8 mouse cellular contexts compared by ENCODE assay signal in the genomic region with DNA sequence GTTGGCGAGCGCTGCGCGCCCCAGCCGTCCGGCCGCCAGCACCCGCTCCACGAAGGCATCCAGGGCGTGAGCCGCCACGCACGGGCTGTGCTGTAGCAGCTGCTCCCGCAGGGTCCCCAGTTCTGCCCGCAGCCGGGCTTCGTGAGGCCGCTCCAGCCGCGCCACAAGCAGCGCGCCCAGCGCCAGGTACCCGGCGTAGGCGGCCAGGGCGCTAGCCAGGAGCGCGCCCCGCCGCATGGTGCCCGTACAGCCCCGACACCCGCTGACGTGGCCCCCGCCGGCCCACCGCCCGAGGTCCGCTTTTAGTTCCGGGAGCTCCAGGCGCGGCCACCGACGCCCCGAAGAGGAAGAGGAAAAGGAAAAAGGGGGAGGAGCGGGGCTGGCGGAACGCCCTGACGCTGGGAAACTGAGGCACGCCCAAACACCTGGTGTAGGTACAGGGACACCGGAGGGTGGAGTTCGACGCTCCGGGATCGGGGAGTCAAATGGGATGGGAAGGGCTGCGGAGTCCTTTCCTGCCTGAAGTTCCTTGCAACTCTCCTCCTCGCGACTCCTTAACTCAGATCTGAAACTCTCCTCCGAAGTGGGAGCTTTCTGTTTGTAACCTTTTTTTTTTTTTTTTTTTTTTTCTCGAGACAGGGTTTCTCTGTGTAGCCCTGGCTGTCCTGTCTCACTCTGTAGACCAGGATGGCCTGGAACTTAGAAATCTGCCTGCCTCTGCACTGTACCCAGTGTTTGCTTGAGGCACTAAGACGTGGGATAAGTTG. TPM values are rescaled to one million over a fixed set of nuclear protein-coding genes. Genes with fewer than 3 reads are reported as not detected.
A peak's percentile ranks its signal among the peaks of the same experiment; 100 is the strongest.
DNase-seq lines count a peak whose midpoint lies in the region; ATAC-seq and TF ChIP-seq lines count a peak whose summit lies in the region.

A gene (minus strand): TSS at position 269 of the 767 bp plus-strand sequence.

- H3K9ac ChIP-seq in embryonic facial prominence, embryonic 11.5 days (replicated peaks; ENCODE audit: low read length): peak within 1 kb of the TSS; percentile 69
- peak within 1 kb of the TSS; percentile 81 for H3K9ac ChIP-seq in heart, embryonic 12.5 days

- DNase-seq in testis, postnatal 14 days (ENCODE audit: low spot score): no peak
- DNase-seq in embryonic facial prominence, embryonic 11.5 days (ENCODE audit: low spot score): peak; percentile 29
- DNase-seq in kidney, postnatal 10 days: peak; percentile 72
- peak; percentile 71 for DNase-seq in lung, postnatal 25 days (ENCODE audit: low spot score)
- peak; percentile 42 for DNase-seq in splenic B cell, adult 2 months (ENCODE audit: low read depth, low spot score)
- DNase-seq in MN1 (ENCODE audit: low spot score): no peak

- no peaks in the 10 kb centered on the region for H3K9me3 ChIP-seq in embryonic facial prominence, embryonic 11.5 days (replicated peaks; ENCODE audit: control insufficient read depth, low read length)
- no peaks in the 10 kb centered on the region for H3K9me3 ChIP-seq in heart, embryonic 12.5 days (replicated peaks)

- 2% methylated on average over 43 of the region's 62 CpGs for WGBS in embryonic facial prominence, embryonic 11.5 days
- 2% methylated on average over 60 of the region's 62 CpGs for WGBS in heart, embryonic 12.5 days

- peak within 1 kb of the TSS; percentile 12 for H3K27ac ChIP-seq in testis, adult 2 months (ENCODE audit: control insufficient read depth, insufficient read depth, low read depth, low read length)
- H3K27ac ChIP-seq in embryonic facial prominence, embryonic 11.5 days (replicated peaks; ENCODE audit: low read depth, low read length): no peak within 1 kb of the TSS
- peak within 1 kb of the TSS; percentile 78 for H3K27ac ChIP-seq in heart, embryonic 12.5 days (ENCODE audit: poor library complexity, severe bottlenecking)

- TF ChIP-seq CTCF in testis, adult 2 months (IDR thresholded peaks at IDR 0.05; ENCODE audit: control insufficient read depth, insufficient read depth, insufficient replicate concordance, low read depth, low read length): no peak

- H3K36me3 ChIP-seq in testis, adult 2 months (ENCODE audit: control insufficient read depth, insufficient read depth, low read length): no peaks in the 10 kb centered on the region
- H3K36me3 ChIP-seq in embryonic facial prominence, embryonic 11.5 days (replicated peaks; ENCODE audit: control insufficient read depth, insufficient read depth, low read depth, low read length): no peaks in the 10 kb centered on the region
- no peaks in the 10 kb centered on the region for H3K36me3 ChIP-seq in heart, embryonic 12.5 days
- H3K36me3 ChIP-seq in splenic B cell, adult 2 months (ENCODE audit: control insufficient read depth, insufficient read depth, low read length, poor library complexity, severe bottlenecking): no peaks in the 10 kb centered on the region

- TF ChIP-seq POLR2A in testis, adult 2 months (IDR thresholded peaks at IDR 0.05; ENCODE audit: control insufficient read depth, low read depth, low read length): no peak

- peak within 1 kb of the TSS; percentile 59 for H3K4me3 ChIP-seq in testis, adult 2 months (ENCODE audit: control insufficient read depth, low read depth, low read length)
- H3K4me3 ChIP-seq in embryonic facial prominence, embryonic 11.5 days (ENCODE audit: low read depth, low read length): peak within 1 kb of the TSS; percentile 46
- peak within 1 kb of the TSS; percentile 64 for H3K4me3 ChIP-seq in heart, embryonic 12.5 days

- no peaks in the 10 kb centered on the region; the same call in 1 of the 2 replicates for H3K4me1 ChIP-seq in testis, adult 2 months (ENCODE audit: control insufficient read depth, insufficient read depth, low read length)
- peaks cover 4% of the 10 kb centered on the region for H3K4me1 ChIP-seq in embryonic facial prominence, embryonic 11.5 days (ENCODE audit: control insufficient read depth, insufficient read depth, low read length)
- H3K4me1 ChIP-seq in heart, embryonic 12.5 days (replicated peaks): peaks cover 22% of the 10 kb centered on the region

- ATAC-seq in embryonic facial prominence, embryonic 11.5 days (replicated peaks; ENCODE audit: insufficient number of reproducible peaks, low FRiP score, low TSS enrichment, low read depth): no peak
- ATAC-seq in heart, embryonic 12.5 days (ENCODE audit: insufficient number of reproducible peaks, low FRiP score): peak; percentile 48

- H3K27me3 ChIP-seq in testis, adult 2 months (ENCODE audit: control insufficient read depth, insufficient read depth, low read length): no peaks in the 10 kb centered on the region
- peaks cover 15% of the 10 kb centered on the region for H3K27me3 ChIP-seq in embryonic facial prominence, embryonic 11.5 days (ENCODE audit: control insufficient read depth, insufficient read depth, low read length)
- H3K27me3 ChIP-seq in heart, embryonic 12.5 days (replicated peaks): peaks cover 23% of the 10 kb centered on the region
- no peaks in the 10 kb centered on the region; the same call in 1 of the 2 replicates for H3K27me3 ChIP-seq in splenic B cell, adult 2 months (ENCODE audit: control insufficient read depth, insufficient read depth, low read length, poor library complexity, severe bottlenecking)

- peak within 1 kb of the TSS; percentile 92 for H3K4me2 ChIP-seq in embryonic facial prominence, embryonic 11.5 days (ENCODE audit: low read depth, low read length)
- peak within 1 kb of the TSS; percentile 86 for H3K4me2 ChIP-seq in heart, embryonic 12.5 days

RNA-seq across cellular contexts. Expression of the gene that starts here (rescaled TPM):
- polyA plus RNA-seq in testis, adult 2 months (2012; rRNA removed): 4.8 and 5.8 TPM in 2 replicates
- 0.45 and 0.53 TPM in 2 replicates for polyA plus RNA-seq in embryonic facial prominence, embryonic 11.5 days (2014; fragmentation: Nextera tagmentation; extraction: Ambion mirVana)
- 3.4 and 4.3 TPM in 2 replicates for polyA plus RNA-seq in heart, embryonic 12.5 days (2016; fragmentation: Nextera tagmentation; extraction: Ambion mirVana)

Comparison
In these comparisons a context has a peak if more than half of its experiments do, and no peak if none do; other contexts are left out.
1. Peak in DNase-seq, H3K4me3 ChIP-seq, H3K9ac ChIP-seq and H3K4me2 ChIP-seq in embryonic facial prominence, embryonic 11.5 days; RNA of the gene not detected or under 1 TPM.
2. DNase-seq: peak in kidney, postnatal 10 days (single experiment), lung, postnatal 25 days (single experiment) and splenic B cell, adult 2 months (single experiment); none in testis, postnatal 14 days (single experiment) and MN1 (single experiment).
3. Peak in every context shown above with its lines, with median percentiles within 50 percentile points of each other: H3K4me3 ChIP-seq.